Mouse (Mus musculus) lung, embryonic 16.5 days (tissue): ENCODE measurements around the gene Gm49368. TPM values are rescaled to one million over a fixed set of nuclear protein-coding genes. Genes with fewer than 3 reads are reported as not detected.

Experiments
- ATAC-seq: fragments of 200-750 bp; cut with Nextera tagmentation; 2 replicates; pipeline ENCODE4 v1.8.0; 2017; ENCODE audit warnings: low read depth, mild to moderate bottlenecking, moderate library complexity
- H3K27ac ChIP-seq: fragments of 300-500 bp; sonication (generic); 2 replicates; pipeline ENCODE4 v1.5.1; 2014; ENCODE audit warnings: mild to moderate bottlenecking, control low read depth, low read length
- H3K27me3 ChIP-seq: fragments of 300-500 bp; sonication (generic); 2 replicates; pipeline ENCODE4 v1.6.1; 2014; ENCODE audit warnings: low read depth, low read length, mixed read lengths; ENCODE audit not compliant: control insufficient read depth, insufficient read depth
- H3K36me3 ChIP-seq: fragments of 300-500 bp; sonication (generic); 2 replicates; pipeline ENCODE4 v1.6.1; 2014; ENCODE audit warnings: low read length; ENCODE audit not compliant: control insufficient read depth, insufficient read depth
- H3K4me1 ChIP-seq: fragments of 300-500 bp; sonication (generic); replicated peaks from 2 replicates; pipeline ENCODE4 v1.6.1; 2014; ENCODE audit warnings: low read length, mixed read lengths; ENCODE audit not compliant: control insufficient read depth, insufficient read depth
- H3K4me2 ChIP-seq: fragments of 300-500 bp; sonication (generic); 2 replicates; pipeline ENCODE4 v1.6.1; 2014; ENCODE audit warnings: low read depth, low read length, control low read depth
- H3K4me3 ChIP-seq: fragments of 300-500 bp; sonication (generic); 2 replicates; pipeline ENCODE4 v1.5.1; 2014; ENCODE audit warnings: mild to moderate bottlenecking, low read length, control low read depth
- H3K9ac ChIP-seq: fragments of 300-500 bp; sonication (generic); 2 replicates; pipeline ENCODE4 v1.6.1; 2014; ENCODE audit warnings: low read length, control low read depth
- H3K9me3 ChIP-seq: fragments of 300-500 bp; sonication (generic); 2 replicates; pipeline ENCODE4 v1.6.1; 2016; ENCODE audit warnings: low read length; ENCODE audit not compliant: control insufficient read depth
- WGBS: fragments of 180-500 bp; shearing (Covaris S2); extraction: QIAGEN DNeasy Blood & Tissue Kit; methylation state at CpG from one replicate; pipeline ENCODE4 v1.1.7; 2014; 5-methylcytosine and 5-hydroxymethylcytosine counted together
- polyA plus RNA-seq: library from polyadenylated mRNA; unstranded; fragments of >200 nt; fragmentation: Nextera tagmentation; extraction: Ambion mirVana; gene quantifications from 2 replicates; pipeline ENCODE4 v1.2.1, GENCODE M21; 2015

Gene Gm49368
- polyA plus RNA-seq, 1 experiment from 2014 or later: not detected

DNA sequence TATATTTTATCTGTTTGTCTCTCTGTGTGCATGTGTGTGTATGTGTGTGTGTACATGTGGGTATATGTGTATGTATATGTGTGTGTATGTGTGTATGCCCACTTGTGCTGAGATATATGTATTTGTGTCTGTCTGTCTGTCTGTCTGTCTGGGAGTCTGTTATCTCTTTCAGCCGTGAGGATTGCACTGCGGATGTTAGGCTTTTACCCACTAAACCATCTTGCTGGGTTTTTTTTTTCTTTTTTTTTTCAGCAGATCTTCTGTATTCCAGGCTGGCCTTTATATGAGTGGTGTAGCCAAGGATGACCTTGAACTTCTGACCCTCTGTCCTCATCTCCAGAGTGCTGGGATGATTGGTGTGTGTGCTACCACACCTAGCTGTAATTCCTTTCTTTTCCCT, 13.2 kb upstream of the Gm49368 start:
- Histone ChIP-seq H3K27ac (no peak overlapping the region), H3K4me2 (no peak overlapping the region), H3K9ac (no peak overlapping the region), H3K9me3 (no peaks in the 10 kb centered on the region), H3K4me3 (no peak overlapping the region), H3K27me3 (no peaks in the 10 kb centered on the region), H3K4me1 (no peaks in the 10 kb centered on the region), H3K36me3 (no peaks in the 10 kb centered on the region)
- 74% methylated on average over 2 of the region's 2 CpGs for WGBS
- ATAC-seq: no peak

DNA sequence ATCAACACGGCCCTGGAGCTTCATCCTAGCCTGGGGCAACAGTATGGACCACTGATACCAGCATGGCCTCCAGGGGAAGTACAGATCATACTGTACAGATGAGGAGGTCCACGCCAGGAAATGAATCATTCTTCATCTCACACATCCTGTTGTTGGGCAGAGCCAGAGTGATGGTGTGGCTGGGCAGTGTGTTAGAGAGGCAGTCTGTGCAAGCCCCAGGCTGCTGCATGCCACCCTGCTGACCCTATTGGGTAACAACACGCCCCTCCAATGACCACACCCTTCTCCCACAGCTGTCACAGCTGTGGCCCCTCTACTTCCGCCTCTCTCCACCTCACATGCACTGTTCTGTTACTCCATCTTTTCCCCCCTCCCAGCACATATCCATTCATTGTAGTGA, 11.7 kb upstream of the Gm49368 start:
- H3K4me2 ChIP-seq: no peak overlapping the region
- no peak for ATAC-seq
- H3K9ac ChIP-seq: no peak overlapping the region
- no peaks in the 10 kb centered on the region for H3K9me3 ChIP-seq
- 52% methylated on average over 4 of the region's 4 CpGs for WGBS
- no peaks in the 10 kb centered on the region for H3K4me1 ChIP-seq
- no peak overlapping the region for H3K27ac ChIP-seq
- no peaks in the 10 kb centered on the region for H3K36me3 ChIP-seq
- H3K4me3 ChIP-seq: no peak overlapping the region
- no peaks in the 10 kb centered on the region for H3K27me3 ChIP-seq

DNA sequence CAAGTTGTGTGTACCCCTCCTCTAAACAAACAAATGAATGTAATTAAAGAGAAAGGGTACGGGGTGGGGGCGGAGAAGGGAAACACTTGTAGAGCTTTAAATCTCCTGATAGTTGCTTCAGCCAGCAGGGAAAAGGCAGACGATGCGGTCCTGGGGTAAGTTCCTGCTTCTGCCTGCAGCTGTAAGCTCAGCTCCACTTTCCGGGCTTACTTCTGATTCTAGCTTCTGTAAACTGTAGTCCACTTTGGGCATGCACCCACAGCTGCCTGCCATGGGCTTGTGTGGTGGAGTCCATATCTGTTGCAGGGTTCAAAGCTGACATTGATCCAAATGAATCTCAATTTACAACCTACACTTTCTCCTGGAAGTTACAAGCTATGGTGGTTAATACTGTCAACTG, 9.4 kb upstream of the Gm49368 start:
- Histone ChIP-seq H3K36me3 (no peaks in the 10 kb centered on the region), H3K9me3 (no peaks in the 10 kb centered on the region)
- ATAC-seq: no peak

DNA sequence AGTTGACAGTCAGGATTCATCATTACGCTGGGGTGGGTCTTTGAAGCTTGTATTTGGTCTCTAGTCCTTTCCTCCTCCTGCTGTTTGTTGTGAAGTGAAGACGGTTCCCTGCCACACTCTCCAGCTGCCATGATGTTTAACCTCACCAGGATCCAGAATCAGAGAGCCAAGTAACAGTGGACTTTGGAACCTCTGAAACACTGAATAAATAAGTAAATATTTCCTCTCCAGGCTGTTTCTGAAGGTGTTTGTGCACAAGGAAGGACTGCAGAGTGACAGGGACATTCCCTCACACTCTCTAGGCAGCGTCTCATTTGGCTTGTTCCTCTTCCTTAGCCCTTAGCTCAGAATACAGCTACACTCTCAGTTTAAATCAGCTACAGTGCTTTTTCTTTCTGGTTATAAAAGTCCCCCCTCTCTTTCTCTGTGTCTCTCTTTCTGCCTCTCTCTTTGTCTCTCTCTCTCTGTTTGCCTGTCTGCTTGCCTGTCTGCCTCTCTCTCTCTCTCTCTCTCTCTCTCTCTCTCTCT, 5.5 kb upstream of the Gm49368 start:
- 29% methylated on average over 3 of the region's 3 CpGs for WGBS
- Histone ChIP-seq H3K9me3 (no peaks in the 10 kb centered on the region), H3K9ac (no peak overlapping the region), H3K4me2 (no peak overlapping the region), H3K4me1 (no peaks in the 10 kb centered on the region), H3K4me3 (no peak overlapping the region), H3K36me3 (no peaks in the 10 kb centered on the region), H3K27ac (no peak overlapping the region), H3K27me3 (no peaks in the 10 kb centered on the region)
- ATAC-seq: no peak

More for the DNA sequence above, 9.4 kb upstream of the Gm49368 start:
- Histone ChIP-seq H3K27me3 (no peaks in the 10 kb centered on the region), H3K4me1 (no peaks in the 10 kb centered on the region), H3K9ac (no peak overlapping the region), H3K4me2 (no peak overlapping the region), H3K4me3 (no peak overlapping the region), H3K27ac (no peak overlapping the region)
- whole genome bisulfite sequencing: 64% methylated on average over 5 of the region's 5 CpGs

DNA sequence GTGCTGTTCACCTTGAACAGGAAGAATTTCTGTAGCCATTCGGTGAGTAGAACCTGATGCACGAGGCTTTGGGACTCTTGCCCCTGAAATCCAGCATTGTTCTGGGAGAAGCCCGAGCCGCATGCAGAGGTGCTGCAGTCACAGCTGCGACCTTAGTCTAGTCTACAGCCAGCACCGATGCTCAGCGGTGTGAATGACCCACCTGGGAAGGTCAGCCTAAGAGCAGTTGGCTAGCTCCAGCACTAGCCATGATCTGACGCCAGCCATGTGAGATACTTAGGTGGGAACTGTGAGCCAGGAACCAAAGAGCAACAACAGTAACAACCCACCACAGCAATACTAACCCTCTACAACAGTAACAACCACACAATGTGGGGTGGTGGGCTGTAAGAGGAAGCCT, 4.6 kb upstream of the Gm49368 start:
- Histone ChIP-seq H3K27me3 (no peaks in the 10 kb centered on the region), H3K4me1 (no peaks in the 10 kb centered on the region), H3K4me2 (no peak overlapping the region), H3K4me3 (no peak overlapping the region), H3K9me3 (no peaks in the 10 kb centered on the region), H3K36me3 (no peaks in the 10 kb centered on the region), H3K9ac (no peak overlapping the region), H3K27ac (no peak overlapping the region)
- 62% methylated on average over 8 of the region's 8 CpGs for WGBS
- no peak for ATAC-seq

DNA sequence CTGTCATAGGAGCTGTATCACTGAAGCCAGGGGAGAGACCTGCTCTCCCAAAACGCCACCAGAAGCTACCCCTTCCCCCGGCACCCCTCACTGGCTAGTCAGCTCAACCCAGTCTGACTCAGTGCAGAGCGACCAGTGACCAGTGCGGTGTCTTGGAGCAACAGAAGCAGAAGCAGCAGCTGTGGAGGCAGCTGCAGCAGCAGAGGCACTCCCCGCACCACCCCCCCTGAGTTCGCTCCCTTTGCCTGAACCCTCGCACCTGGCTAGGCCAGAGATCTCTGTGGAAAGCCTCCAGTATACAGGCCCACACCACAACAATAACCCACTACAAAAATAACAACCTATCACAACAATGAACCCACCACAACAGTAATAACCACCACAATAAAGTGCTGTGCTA, 3.9 kb upstream of the Gm49368 start:
- H3K9me3 ChIP-seq: no peaks in the 10 kb centered on the region
- no peak overlapping the region for H3K27ac ChIP-seq
- H3K4me3 ChIP-seq: no peak overlapping the region
- no peaks in the 10 kb centered on the region for H3K27me3 ChIP-seq
- H3K36me3 ChIP-seq: no peaks in the 10 kb centered on the region
- no peak for ATAC-seq
- H3K9ac ChIP-seq: no peak overlapping the region
- H3K4me1 ChIP-seq: no peaks in the 10 kb centered on the region
- H3K4me2 ChIP-seq: no peak overlapping the region
- WGBS: 71% methylated on average over 7 of the region's 7 CpGs

DNA sequence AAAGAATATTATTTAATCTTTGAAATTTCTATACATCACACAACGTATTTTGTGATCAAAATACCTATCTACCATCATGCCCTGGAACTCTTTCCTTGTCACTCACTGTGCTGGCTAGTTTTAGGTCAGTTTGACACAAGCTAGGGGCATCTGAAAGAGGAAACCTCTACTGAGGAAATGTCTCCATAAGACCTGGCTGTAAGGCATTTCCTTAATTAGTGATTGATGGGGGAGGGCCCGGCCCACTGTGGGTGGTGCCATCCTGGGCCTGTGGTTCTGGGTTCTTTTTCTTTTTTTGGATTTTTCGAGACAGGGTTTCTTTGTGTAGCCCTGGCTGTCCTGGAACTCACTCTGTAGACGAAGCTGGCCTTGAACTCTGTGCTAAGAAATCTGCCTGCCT, 3.4 kb upstream of the Gm49368 start:
- no peak overlapping the region for H3K4me3 ChIP-seq
- H3K4me2 ChIP-seq: no peak overlapping the region
- no peaks in the 10 kb centered on the region for H3K9me3 ChIP-seq
- no peak overlapping the region for H3K27ac ChIP-seq
- H3K27me3 ChIP-seq: no peaks in the 10 kb centered on the region
- WGBS: 70% methylated on average over 4 of the region's 4 CpGs
- no peak for ATAC-seq
- H3K9ac ChIP-seq: no peak overlapping the region
- no peaks in the 10 kb centered on the region for H3K4me1 ChIP-seq
- no peaks in the 10 kb centered on the region for H3K36me3 ChIP-seq

DNA sequence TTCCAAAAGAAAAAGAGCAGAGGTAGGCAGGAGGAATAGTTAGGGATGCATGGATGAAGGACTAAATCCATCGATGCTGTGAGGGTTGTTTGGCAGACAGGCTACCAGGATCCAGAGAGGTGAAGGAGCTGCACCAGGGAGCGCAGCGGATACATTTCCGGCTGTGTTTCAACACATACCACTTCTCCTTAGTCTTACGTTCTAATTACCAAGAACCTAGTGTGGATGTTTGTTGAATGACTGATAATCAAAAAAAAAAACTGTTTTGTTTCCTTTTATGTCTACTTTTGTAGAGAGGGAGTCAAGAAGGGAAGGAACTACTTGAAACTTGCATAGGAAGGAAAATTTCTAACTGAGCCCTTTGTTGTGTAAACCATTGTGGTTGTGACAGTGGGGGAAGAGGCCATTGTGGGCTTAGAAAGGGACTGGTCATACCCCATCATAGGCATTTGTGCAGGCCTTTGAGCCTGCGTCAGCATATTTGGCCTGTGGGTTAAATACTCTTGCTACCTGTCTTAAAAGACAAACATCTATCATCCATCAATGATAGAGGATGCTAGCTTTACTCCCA, 813 bp downstream of the Gm49368 start:
- 75% methylated on average over 6 of the region's 6 CpGs for WGBS
- no peaks in the 10 kb centered on the region for H3K4me1 ChIP-seq

DNA sequence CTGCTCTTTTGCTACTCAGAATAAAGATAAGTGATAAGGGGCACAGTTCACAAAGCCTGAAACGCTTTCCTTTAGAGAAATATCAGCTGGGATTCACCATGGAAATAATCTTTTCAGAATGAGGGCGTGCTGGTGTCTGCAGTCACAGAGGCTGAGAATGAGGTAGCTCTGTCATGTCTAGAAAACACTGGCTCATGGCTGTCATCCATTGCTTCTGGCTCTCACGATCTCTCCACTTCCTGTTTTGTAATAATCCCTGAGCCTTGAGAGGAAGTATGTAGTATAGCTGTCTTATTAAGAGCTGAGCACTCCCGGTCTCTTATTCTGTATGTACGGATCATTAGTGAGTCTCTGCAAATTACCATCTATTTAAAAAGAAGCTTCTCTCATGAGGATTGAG, 3.1 kb downstream of the Gm49368 start:
- no peaks in the 10 kb centered on the region for H3K4me1 ChIP-seq
- H3K9me3 ChIP-seq: no peaks in the 10 kb centered on the region
- H3K4me2 ChIP-seq: no peak overlapping the region
- no peak overlapping the region for H3K27ac ChIP-seq
- 63% methylated on average over 5 of the region's 5 CpGs for WGBS
- H3K9ac ChIP-seq: no peak overlapping the region
- no peak for ATAC-seq
- no peaks in the 10 kb centered on the region for H3K27me3 ChIP-seq
- H3K36me3 ChIP-seq: no peaks in the 10 kb centered on the region
- H3K4me3 ChIP-seq: no peak overlapping the region

More for the DNA sequence above, 813 bp downstream of the Gm49368 start:
- Histone ChIP-seq H3K36me3 (no peaks in the 10 kb centered on the region), H3K4me3 (no peak overlapping the region), H3K9me3 (no peaks in the 10 kb centered on the region), H3K9ac (no peak overlapping the region), H3K27me3 (no peaks in the 10 kb centered on the region), H3K27ac (no peak overlapping the region), H3K4me2 (no peak overlapping the region)
- ATAC-seq: no peak

DNA sequence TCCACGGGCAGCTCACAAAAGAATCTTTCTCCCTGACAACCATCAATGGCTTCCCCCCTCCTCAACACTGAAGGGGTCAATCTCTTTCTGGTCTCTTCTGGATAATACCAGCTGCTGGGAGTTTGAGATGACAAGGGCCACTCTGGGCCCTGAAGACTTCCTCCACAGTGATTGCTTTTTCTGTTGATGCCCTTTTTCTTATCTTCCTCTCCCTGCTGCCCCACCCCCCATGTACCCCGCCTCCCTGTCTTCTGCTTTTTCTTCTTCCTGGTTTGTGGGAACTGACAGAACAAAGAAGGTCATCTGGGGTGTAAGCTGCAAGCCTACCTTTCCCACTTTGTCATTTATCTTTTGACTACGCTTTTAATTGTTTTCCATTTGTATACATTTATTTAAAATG, 5.4 kb downstream of the Gm49368 start:
- no peaks in the 10 kb centered on the region for H3K9me3 ChIP-seq
- no peak overlapping the region for H3K4me2 ChIP-seq
- no peaks in the 10 kb centered on the region for H3K4me1 ChIP-seq
- H3K27ac ChIP-seq: no peak overlapping the region
- no peak overlapping the region for H3K4me3 ChIP-seq
- no peak overlapping the region for H3K9ac ChIP-seq
- H3K36me3 ChIP-seq: no peaks in the 10 kb centered on the region
- no peaks in the 10 kb centered on the region for H3K27me3 ChIP-seq
- 46% methylated on average over 3 of the region's 3 CpGs for WGBS
- ATAC-seq: no peak
